Mouse (Mus musculus) lung, postnatal 36 days (tissue): ENCODE data around the gene Prss53.
"Not testable (repeated sequence)": the region's sequence is repeated elsewhere in the genome, so short reads cannot be mapped to it uniquely, and the experiment has no call there.

Experiments used
- DNase-seq: peaks from one replicate; pipeline ENCODE4 v3.0.0; 2022; ENCODE audit warnings: mixed read lengths

The Prss53 gene

DNA sequence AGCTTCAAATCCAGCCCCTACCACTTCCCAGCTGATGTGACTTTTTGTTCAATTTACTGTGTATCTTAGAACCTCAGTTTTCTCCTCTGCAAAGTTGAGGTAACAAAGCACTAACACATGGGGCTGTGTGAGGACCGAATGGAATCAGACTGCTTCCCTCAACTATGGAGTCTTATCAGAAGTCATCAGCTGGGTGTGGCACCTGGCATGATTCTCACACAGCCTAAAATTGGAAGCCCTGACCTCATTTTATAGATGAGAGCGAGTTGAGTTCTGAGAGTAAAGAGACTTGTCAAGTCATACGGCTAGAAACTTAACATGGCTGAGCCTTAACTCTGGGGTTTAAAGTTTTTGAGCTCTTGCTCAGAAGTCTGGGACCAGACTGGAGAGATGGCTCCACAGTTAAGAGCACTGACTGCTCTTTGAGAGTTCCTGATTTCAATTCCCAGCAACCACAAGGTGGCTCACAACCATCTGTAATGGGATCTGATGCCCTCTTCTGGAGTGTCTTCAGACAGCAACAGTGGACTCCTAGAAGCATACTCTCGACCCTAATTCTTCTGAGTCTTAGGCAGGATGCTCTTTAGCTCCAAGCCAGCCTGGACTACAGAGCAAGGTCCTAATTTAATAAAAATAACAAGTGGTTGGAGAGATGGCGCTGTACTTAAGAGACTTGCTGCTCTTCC, 20.5 kb downstream of the Prss53 start:
- DNase-seq: no peak

DNA sequence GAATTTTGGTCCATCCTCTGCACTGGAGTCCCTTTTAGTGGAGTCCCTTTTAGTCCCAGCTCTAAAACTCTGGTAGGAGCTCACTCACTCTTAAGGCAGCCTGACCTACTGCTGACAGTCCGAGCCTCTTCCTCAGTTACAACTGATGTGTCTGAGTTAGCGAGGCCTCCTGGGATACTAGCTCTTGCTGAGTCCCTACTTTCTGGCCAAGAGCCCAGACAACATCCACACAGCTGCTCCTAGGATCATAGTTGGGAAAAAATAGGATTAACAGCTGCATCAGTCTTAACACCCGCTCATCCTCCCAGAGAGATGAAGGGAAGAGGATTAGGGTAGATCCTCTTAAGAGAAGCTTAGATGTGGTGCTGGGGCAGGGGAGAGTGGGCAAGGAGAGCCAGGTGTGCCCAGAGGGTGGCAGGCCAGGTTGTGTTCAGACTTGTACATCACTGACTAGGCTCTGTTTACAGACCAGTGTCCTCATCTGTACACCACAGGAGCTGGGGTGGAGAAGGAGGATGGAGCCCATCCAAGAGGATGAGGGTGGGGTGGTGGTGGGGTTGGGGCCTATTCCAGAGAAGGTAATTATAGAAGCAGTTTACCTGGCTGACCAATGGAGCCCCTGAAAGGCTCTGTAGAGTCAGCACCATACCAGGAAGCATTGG, 21.5 kb downstream of the Prss53 start:
- no peak for DNase-seq

DNA sequence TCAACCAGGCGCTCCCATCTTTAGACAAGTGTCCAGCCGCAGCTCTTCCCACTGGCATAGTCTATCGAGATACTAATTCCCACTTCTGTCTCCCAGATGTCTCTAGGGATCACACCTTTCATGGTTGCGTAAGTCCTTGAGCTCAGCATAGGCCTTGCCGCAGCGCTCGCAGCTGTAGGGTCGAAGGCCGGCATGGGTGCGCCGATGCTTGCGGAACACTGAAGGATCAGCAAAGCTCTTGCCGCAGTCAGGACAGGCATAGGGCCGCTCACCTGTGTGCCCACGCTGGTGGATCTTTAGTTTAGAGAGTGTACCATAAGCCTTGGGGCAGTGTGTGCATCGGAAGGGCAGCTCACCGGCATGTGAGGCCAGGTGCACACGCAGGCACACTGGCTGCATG, 23.1 kb downstream of the Prss53 start:
- no peak for DNase-seq

DNA sequence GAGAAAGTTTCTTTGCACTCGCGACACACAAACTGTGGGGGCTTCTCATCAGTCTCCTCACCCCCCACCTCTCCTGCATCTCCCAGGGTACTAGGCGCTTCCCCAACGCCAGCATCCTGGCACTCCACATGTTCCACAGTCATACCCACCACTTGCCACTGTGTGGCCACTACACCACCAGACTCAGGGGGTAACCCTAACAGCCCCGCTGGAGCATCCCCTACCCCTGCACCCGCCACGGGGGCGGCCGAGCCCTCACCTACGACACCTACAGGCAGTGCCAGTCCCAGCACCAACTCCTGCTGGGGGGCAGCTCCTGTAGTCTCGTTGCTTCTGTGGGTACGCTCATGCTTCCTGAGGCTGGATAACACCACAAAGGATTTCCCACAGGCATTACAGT, 24.3 kb downstream of the Prss53 start:
- no peak for DNase-seq

DNA sequence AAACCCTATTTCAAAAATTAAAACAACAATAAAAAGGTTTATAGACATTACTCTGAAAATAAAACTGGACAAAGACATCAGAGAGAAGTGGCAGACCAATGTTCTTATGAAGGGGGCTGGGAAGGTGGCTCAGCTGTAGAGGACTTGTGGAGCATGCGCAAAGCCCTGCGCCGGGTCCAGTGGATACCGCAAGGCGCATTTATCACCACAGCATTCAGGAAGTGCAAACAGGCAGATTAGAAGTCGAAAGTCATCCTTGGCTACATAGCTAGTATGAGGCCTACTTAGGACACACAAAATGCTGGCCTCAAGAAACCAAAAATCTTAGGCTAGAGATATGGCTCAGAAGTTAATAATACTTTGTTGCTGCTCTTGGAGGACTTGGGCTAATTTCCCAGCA, 32.5 kb downstream of the Prss53 start:
- no peak for DNase-seq

DNA sequence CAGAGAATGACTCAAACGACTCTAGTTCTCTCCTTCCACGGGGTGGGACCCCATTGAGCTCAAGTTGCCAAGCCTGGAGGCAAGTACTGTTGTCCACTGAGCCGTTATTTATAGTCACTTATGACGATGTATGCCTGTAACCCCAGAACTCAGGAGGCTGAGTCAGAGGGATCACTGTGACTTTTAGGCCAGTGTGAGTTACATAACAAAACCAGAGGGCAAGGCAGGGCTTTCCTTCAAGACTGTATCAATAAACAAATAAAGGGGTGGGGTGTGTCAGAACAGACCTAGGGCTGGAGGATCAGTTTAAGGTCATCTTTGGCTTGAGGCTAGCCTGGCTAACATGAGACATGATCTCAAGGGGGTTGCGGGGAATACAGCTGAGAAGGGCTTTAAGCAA, 39.9 kb downstream of the Prss53 start:
- DNase-seq: peak; percentile 30

DNA sequence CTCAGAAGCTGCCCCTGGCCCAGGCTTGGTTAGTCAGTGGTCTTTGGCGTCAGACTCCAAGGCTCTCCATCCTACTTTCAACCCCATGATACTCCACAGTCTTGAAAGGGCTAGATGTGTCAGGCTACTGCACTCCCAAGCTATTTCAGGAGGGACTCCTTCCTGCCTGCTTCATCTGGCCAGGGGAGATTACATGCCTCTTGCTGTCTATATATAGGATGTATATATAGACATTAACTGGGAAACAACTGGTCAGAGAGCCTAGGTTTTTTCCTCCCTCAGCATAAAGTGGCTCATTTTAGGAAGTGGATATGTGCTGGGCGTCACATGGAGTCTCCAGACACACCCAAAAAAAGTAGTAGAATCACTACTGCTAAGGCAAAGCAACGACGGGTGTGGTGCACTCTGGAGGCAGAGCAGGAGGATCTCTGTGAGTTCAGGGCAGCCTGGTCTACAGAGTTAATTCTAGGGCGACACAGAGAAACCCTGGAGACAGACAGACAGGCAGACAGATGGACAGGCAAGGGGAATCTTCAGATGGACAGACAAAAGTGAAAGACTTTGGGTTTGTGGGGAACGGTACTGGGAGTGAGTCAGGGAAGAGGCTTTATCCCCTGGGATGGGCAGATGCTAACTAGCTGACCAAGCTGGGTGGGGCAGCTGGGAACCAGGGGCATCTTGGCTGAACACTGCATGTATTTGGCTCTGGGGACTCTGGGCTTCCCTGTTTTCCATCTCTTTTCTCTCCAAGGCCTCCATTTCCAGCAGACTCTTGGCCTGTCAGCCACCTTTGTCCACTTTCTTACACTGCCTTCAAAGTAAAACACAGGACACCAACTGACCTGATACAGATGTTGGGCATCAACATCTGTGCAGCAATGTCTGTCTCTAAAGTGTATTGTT, 40.5 kb downstream of the Prss53 start:
- DNase-seq: peak; percentile 31

DNA sequence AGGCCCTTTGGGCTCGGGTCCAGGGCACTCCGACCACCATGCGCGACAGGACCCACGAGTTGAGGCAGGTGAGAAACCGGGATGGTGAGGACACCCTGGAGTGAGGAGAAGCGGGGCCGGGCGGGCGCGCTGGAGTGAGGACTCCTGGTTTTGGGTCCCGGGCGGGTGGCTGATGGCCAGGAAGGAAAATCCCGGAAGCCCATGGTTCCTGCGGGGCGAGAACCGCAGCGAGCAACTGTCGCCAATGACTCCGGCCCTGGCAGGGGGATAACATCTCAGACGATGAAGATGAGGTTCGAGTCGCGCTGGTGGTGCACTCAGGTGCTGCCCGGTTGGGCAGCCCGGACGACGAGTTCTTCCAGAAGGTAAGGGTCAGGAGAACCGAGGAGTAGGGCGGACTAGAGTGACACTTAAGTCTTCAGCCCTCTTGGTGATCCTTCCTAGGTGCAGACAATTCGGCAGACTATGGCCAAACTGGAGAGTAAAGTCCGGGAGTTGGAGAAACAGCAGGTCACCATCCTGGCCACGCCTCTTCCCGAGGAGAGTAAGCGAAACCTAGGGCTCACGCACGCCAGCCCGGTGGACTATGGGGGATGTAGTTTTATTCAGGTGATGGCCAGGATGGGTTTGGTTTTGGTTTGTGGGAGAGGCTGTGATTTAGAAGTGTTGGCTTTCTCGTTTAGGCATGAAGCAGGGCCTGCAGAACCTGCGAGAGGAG, 48.6 kb downstream of the Prss53 start:
- peak; percentile 93 for DNase-seq

DNA sequence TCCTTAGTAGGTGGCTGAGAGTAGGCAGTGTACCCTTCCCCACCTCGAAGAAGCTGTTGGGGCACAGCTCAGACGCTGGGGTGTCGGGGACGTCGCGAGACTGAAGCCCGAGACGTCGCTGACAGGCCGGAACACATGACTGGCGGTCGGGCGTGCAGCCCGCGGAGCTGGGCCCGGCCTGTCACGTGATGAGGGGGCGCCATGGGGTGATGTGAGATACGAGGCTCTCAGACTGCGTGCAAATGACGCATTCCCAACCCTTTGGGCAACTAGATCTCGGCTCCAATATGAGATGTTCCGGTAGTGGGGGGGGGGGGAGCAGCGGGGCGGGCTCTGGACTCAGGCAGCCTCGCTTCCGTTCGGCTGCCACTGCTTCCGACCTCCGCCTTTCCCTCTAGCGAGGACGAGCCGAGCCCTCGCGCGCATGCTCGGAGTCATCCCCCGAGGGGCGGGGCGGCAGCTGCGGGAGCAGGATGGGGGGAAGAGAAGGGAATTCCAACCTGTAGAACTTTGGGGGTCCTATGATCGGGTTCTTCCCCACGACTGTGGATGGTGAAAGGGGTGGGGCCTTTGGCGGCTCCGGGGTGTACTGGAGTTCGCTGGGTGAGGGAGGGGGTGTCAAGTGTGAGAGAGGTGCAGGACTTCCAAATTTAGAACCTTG, 49.3 kb downstream of the Prss53 start:
- peak; percentile 94 for DNase-seq

DNA sequence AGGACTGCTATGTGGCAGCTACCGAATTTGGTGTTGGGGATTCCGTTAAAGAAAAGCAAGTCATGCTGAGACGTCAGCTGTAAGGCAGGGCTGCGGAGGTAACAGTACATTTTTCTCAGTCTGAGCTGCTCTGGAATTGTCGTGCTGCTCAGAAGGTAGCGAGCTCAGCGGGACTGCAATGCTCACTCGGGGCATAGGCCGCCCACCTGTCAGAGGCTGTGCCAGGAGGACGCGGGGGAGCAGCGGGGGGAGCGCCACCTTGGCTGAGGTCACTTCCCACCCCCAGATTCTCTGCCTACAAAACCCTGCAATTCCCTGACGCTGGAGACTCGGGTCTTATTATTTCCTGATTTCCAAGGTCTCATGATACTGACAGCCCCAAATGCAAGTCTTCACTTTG, 49.9 kb downstream of the Prss53 start:
- no peak for DNase-seq

DNA sequence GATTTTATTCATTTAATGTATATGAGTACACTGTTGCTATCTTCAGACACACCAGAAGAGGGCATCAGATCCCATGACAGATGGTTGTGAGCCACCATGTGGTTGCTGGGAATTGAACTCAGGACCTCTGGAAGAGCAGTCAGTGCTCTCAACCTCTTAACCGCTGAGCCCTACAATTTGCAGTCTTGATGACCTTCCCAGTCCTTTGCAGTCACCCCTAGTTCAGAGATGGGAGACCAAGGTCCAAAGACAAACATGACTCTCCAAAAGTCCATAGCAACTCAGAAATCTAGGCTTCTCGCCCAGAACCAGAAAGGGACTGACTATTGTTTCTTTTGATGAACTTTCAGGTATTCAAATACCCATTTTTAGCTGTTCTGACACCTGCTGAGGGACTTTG, 50.7 kb downstream of the Prss53 start:
- DNase-seq: not testable (repeated sequence)

DNA sequence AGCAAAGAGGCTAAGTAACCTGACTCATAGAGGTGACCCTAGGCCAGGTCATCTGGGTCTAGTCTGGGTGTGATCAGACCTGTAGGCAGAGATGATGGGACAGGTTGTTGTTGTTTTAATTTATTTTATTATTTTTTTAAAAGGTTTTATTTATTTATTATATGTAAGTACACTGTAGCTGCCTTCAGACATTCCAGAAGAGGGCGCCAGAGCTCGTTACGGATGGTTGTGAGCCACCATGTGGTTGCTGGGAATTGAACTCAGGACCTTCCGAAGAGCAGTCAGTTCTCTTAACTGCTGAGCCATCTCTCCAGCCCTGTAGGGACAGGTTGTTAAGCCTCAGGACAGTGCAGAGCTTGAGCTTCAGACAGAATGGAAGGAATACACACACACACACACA, 52.9 kb downstream of the Prss53 start:
- not testable (repeated sequence) for DNase-seq

DNA sequence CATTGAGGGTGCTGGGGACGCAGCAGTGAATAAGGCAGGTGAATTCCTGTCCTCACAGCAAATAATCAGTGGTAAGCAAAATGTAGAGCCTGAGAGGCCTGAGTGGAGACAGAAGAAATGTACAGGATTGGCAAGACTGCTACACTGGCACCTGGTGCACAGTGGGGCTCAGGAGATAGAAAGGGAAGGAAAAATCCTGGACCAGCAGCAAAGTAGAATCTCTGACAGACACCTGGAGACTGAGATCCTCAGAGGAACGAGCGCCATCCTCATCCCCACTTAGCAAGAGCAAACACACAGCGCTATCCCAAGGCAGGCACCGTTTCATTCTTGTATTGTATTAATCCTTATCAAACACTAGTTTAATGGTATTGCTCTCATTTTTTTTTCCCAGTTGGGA, 53.3 kb downstream of the Prss53 start:
- DNase-seq: no peak
